Mouse (Mus musculus): ENCODE results near the gene Fam174a.

Gene Fam174a

GRCm38 (mm10) chr1:95313393-95314228, at the start of gene Fam174a:
TSS of gene Fam174a (plus strand) at chr1:95313623.
- peak; percentile 87 to 92 for DNase-seq

GRCm38 (mm10) chr1:95263843-95264242, 49.6 kb upstream of the Fam174a start:
- DNase-seq, result no peak

- no peak for DNase-seq
Measured at GRCm38 (mm10) chr1:95267950-95268724, 45.3 kb upstream of the Fam174a start.

GRCm38 (mm10) chr1:95273321-95273720, 40.1 kb upstream of the Fam174a start:
- DNase-seq, result no peak

DNA sequence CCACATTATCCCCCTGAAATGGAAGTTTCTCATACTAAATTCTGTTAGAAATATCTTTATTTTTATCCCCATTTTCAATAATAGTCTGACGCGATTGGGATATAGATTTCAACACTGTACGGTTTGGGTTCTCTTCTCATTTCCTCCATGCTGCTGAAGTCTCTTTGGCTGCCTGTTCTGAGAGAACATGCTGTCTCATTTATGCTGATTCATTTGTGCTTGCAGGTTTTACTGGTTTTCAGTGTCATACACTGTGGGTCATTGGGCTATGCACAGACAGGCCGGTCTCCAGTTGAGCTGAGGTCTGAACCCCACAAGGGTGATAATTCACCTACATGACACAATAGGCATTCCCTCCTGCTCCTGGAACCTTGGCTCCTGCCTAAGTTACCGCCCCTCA, 5.1 kb upstream of the Fam174a start:
- DNase-seq, result no peak

GRCm38 (mm10) chr1:95314229-95314555, 769 bp downstream of the Fam174a start:
- DNase-seq, result no peak

- DNase-seq, result no peak
Measured at GRCm38 (mm10) chr1:95315981-95316380, 2.6 kb downstream of the Fam174a start.

- DNase-seq, result no peak
Measured at GRCm38 (mm10) chr1:95322219-95322618, 8.8 kb downstream of the Fam174a start.

GRCm38 (mm10) chr1:95323004-95323403, 9.6 kb downstream of the Fam174a start:
- no peak for DNase-seq

- DNase-seq, result no peak
Measured at GRCm38 (mm10) chr1:95326856-95327255, 13.4 kb downstream of the Fam174a start.

DNA sequence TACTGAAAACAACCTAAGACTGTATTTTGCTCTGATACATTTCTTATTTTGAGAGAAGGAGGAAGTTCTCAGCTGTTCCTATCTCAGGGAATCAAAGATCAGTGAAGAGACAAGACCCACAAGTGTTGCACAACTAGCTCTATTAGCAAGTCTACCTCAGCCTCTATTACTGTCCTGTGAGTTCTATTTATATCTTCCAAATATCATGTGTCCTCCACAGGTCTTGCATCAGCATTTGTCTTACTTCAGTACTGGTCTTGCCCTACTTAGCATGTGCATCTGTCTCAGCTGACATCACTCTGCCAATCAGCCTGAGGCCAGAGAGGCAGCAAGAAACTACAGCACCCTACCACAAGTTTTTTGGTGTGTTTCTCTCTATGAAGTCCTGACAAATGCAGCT, 26.2 kb downstream of the Fam174a start:
- DNase-seq, result no peak

- DNase-seq, result no peak
Measured at GRCm38 (mm10) chr1:95342242-95342641, 28.8 kb downstream of the Fam174a start.

DNA sequence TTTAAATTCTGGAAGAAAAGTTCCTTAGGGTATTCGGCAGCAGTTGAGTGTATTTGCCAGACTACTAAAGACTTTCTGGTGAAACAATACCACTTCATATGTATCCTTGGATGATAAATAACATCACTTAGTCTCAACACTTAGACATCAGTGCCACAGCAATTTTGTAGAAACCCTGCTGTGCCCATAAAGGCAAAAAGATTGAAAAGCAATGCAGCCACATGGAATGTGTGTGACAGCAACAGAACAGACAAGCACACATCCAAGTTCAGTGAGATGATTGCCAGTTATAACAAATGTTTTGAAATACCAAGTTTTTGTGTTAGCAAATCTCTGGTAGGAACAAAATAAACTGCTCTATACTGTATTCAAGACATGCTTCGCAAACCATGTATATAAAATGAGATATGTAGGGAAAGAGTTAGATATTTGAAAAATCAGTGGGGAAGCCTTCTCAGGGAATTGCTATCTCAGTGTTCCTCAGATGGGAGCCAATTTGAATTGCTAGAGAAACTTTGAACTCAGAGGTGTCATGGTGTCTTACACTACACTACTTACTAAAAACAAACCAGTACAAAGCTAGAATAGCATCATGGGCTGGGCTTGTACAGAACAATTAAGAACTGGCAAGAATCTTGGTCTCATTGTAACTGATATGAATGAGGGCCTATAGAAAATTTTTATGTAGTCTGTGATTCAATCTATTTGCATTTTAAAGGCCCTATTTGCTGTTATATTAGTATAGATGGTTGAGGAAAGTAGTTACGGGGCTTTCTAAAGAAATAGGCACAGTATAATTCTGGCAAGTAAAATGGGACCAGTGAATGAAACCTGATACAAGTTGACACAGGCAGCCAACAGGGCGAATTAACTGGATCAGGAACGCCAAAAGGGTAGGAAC, 30.4 kb downstream of the Fam174a start:
- DNase-seq, result no peak

DNA sequence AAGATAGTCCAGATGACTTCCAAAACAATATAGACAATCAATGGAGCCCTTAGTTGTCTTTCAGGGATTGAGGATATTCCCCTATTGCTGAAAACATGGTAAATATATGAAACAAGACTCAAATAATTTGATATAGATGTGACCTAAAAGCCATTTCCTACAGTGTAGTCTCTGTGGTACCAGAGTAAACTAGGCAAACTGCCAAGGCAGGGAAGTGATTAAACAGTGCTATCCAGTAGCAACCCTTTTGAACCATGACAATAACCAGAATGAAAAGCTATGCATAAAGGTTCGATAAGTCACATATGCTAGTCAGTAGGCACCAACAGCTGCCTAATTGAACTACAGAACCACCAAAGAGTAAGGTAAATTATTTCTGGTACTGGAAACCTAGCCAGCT, 40.7 kb downstream of the Fam174a start:
- DNase-seq, result no peak

- no peak for DNase-seq
Measured at GRCm38 (mm10) chr1:95356904-95357303, 43.5 kb downstream of the Fam174a start.

DNA sequence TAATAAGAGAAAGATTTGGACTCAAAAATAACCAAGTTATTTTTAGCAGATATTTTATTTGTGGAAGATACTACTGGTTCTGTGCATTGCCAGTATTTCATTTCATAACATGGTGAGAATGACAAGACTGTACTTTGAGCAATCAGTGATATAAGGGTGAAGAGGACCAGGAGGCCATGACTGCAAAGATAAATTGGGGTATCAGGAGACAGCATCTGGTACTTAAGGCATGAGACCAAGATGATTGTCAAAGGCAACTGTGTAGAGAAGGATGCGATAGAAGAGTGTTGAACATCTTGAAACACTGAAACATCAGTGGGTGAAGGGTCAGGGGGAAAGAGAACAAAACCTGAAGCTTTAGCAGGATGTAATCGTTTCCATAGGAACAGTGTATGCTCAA, 50.3 kb downstream of the Fam174a start:
- DNase-seq, result no peak

DNA sequence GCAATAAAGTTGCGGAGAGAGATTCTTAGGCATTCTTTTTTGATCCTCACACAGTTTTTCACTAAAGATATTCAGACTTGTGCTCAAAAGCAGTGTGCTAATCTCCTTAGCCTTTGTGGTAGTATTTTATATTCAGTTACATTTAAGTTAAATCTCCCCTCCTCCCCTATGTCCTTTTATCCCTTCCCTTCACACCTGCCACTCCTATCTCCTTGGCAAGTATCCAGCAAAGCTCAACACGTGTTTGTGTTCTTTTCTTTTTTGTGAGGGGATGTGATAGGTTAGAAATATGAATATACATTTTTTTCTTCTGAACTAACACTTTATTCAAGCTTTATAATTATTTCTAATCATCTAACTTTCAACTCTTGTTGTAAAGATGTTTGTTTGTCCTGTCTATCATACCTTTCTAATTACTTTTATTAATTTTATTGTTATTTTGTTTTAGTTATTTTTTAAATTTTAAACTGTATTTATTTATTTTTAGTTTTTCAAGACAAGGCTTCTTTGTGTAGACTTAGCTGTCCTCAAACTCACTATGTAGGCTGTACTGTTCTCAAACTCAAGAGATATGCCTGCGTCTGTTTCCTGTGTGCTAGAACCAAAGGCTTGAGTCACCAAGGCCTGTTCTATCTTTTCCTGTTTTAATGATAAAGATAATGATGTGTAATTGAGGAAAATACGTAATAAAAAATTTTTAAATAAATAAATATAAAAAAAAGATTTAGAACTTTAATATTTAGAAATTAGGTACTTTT, 53.4 kb downstream of the Fam174a start:
- no peak for DNase-seq

GRCm38 (mm10) chr1:95367748-95368147, 54.3 kb downstream of the Fam174a start:
- DNase-seq, result no peak

- no peak for DNase-seq
Measured at GRCm38 (mm10) chr1:95375443-95375842, 62.0 kb downstream of the Fam174a start.

DNA sequence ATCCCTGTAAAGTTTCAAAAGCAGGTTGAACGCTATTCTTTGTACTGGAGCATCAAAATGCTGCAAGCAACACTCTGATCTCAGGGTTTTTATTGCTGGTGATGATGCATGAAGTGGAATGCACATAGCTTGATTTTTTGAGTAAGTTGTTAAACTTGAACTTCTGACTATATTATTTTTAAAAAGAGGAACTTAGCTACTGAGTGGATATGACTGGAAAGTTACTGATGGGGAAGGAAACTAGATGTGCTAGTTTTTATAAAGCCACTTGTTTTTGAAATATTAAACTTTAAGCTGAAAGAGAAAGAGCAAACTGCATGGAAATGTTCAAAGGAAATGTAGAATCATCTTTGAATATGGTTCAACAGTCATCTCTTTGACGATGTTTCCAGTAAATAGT, 67.6 kb downstream of the Fam174a start:
- no peak for DNase-seq

Measured in spleen, adult 18-20 months (tissue).